ENCODE assay signal across 17 mouse cellular contexts in genomic region chr19:50439464-50439881, GRCm38 (mm10).
A peak's percentile ranks its signal among the peaks of the same experiment; 100 is the strongest.
DNase-seq lines count a peak whose midpoint lies in the region; ATAC-seq and TF ChIP-seq lines count a peak whose summit lies in the region.
"Had no signal": no experiment of that assay in that cellular context is flagged by ENCODE, and none has a peak within 500 bp of the region (broad histone marks: within the 10 kb centered on the region; RNA-seq: fewer than 3 reads in every experiment).

No protein-coding gene starts in this region.

- WGBS in embryonic facial prominence, embryonic 14.5 days = 6% methylated on average over 3 of the region's 3 CpGs
- 16% methylated on average over 3 of the region's 3 CpGs for WGBS in hindbrain, postnatal 0 days
- 15% methylated on average over 3 of the region's 3 CpGs for WGBS in neural tube, embryonic 13.5 days
- WGBS in stomach, postnatal 0 days = 44% methylated on average over 3 of the region's 3 CpGs
- 48% methylated on average over 3 of the region's 3 CpGs for WGBS in thymus, adult 2 months

- H3K9ac ChIP-seq in embryonic facial prominence, embryonic 14.5 days (ENCODE audit: low read depth, low read length) = no peak overlapping the region
- no peak overlapping the region for H3K9ac ChIP-seq in hindbrain, postnatal 0 days (replicated peaks; ENCODE audit: low read length)
- no peak overlapping the region for H3K9ac ChIP-seq in neural tube, embryonic 13.5 days
- H3K9ac ChIP-seq in stomach, postnatal 0 days (ENCODE audit: low read length) = no peak overlapping the region
- H3K9ac ChIP-seq: kidney, embryonic 15.5 days; liver, embryonic 13.5 days had no signal

- TF ChIP-seq EP300 in stomach, postnatal 0 days (optimal IDR thresholded peaks at IDR 0.05) = no peak

- no peak overlapping the region for H3K27ac ChIP-seq in embryonic facial prominence, embryonic 14.5 days (replicated peaks; ENCODE audit: low read depth, low read length)
- H3K27ac ChIP-seq in hindbrain, postnatal 0 days = no peak overlapping the region; the same call in 1 of the 2 replicates
- H3K27ac ChIP-seq in neural tube, embryonic 13.5 days (replicated peaks) = no peak overlapping the region
- H3K27ac ChIP-seq in stomach, postnatal 0 days (replicated peaks) = no peak overlapping the region
- H3K27ac ChIP-seq in thymus, adult 2 months (ENCODE audit: control insufficient read depth, insufficient read depth, low read length) = no peak overlapping the region
- H3K27ac ChIP-seq: limb, embryonic 10.5 days; liver, embryonic 13.5 days had no signal

- peak; percentile 10 for DNase-seq in embryo, embryonic 11 days
- no peak for DNase-seq in embryo, embryonic 10 days (ENCODE audit: low spot score)
- DNase-seq in embryonic facial prominence, embryonic 14.5 days (ENCODE audit: low spot score) = peak; percentile 7
- DNase-seq in hindbrain, postnatal 0 days (ENCODE audit: low spot score) = peak; percentile 57
- no peak for DNase-seq in stomach, postnatal 0 days (ENCODE audit: low spot score)
- DNase-seq in kidney, postnatal 14 days = no peak
- no peak for DNase-seq in thymus, adult 2 months
- DNase-seq: cerebellum, adult 11 months; heart, adult 11 months; layer of hippocampus, adult 9-11 months; liver, embryonic 13.5 days; lung, postnatal 10 days; right cerebral cortex, postnatal 25 days had no signal

- no peaks in the 10 kb centered on the region for H3K27me3 ChIP-seq in embryonic facial prominence, embryonic 14.5 days (replicated peaks; ENCODE audit: control insufficient read depth, insufficient read depth, low read length)
- H3K27me3 ChIP-seq in hindbrain, postnatal 0 days (ENCODE audit: insufficient read depth, low read length) = no peaks in the 10 kb centered on the region
- no peaks in the 10 kb centered on the region for H3K27me3 ChIP-seq in neural tube, embryonic 13.5 days
- no peaks in the 10 kb centered on the region for H3K27me3 ChIP-seq in stomach, postnatal 0 days (ENCODE audit: control insufficient read depth, insufficient read depth, low read length)
- no peaks in the 10 kb centered on the region for H3K27me3 ChIP-seq in thymus, adult 2 months (ENCODE audit: control insufficient read depth, insufficient read depth, low read length)
- H3K27me3 ChIP-seq: kidney, embryonic 15.5 days; liver, embryonic 13.5 days had no signal

- H3K4me3 ChIP-seq in embryonic facial prominence, embryonic 14.5 days (ENCODE audit: low read depth, low read length) = no peak overlapping the region
- H3K4me3 ChIP-seq in hindbrain, postnatal 0 days (ENCODE audit: low read length) = no peak overlapping the region
- no peak overlapping the region for H3K4me3 ChIP-seq in neural tube, embryonic 13.5 days
- no peak overlapping the region for H3K4me3 ChIP-seq in stomach, postnatal 0 days (ENCODE audit: low read depth, low read length)
- H3K4me3 ChIP-seq in thymus, adult 2 months (ENCODE audit: control insufficient read depth, insufficient read depth, low read length) = no peak overlapping the region
- H3K4me3 ChIP-seq: kidney, embryonic 15.5 days; limb, embryonic 10.5 days; liver, embryonic 13.5 days had no signal

- no peaks in the 10 kb centered on the region for H3K36me3 ChIP-seq in embryonic facial prominence, embryonic 14.5 days (ENCODE audit: control insufficient read depth, insufficient read depth, low read length)
- H3K36me3 ChIP-seq in hindbrain, postnatal 0 days (ENCODE audit: insufficient read depth, low read length) = no peaks in the 10 kb centered on the region
- H3K36me3 ChIP-seq in neural tube, embryonic 13.5 days = no peaks in the 10 kb centered on the region
- no peaks in the 10 kb centered on the region for H3K36me3 ChIP-seq in stomach, postnatal 0 days (ENCODE audit: control insufficient read depth, insufficient read depth, low read length)
- no peaks in the 10 kb centered on the region for H3K36me3 ChIP-seq in thymus, adult 2 months (ENCODE audit: control insufficient read depth, insufficient read depth, low read length)
- H3K36me3 ChIP-seq: kidney, embryonic 15.5 days; limb, embryonic 10.5 days; liver, embryonic 13.5 days had no signal

- ATAC-seq in embryonic facial prominence, embryonic 14.5 days (ENCODE audit: low read depth) = no peak
- peak; percentile 55; the same call in 1 of the 2 replicates for ATAC-seq in hindbrain, postnatal 0 days
- ATAC-seq in neural tube, embryonic 13.5 days (ENCODE audit: low read depth) = no peak
- ATAC-seq in stomach, postnatal 0 days (ENCODE audit: low FRiP score, low TSS enrichment) = no peak
- ATAC-seq: inflammation-experienced regulatory T-cells, adult 6 months had no signal

- TF ChIP-seq POLR2A in thymus, adult 2 months (IDR thresholded peaks at IDR 0.05; ENCODE audit: control insufficient read depth, extremely low read depth, insufficient read depth, low read length, poor library complexity) = no peak

- H3K4me2 ChIP-seq in embryonic facial prominence, embryonic 14.5 days (ENCODE audit: low read depth, low read length) = no peak overlapping the region
- H3K4me2 ChIP-seq in hindbrain, postnatal 0 days (ENCODE audit: low read depth, low read length) = peak overlapping the region; percentile 45; the same call in 1 of the 2 replicates
- 0 out of 2 replicates have a peak overlapping the region, but pooled peaks have one; percentile 50 for H3K4me2 ChIP-seq in neural tube, embryonic 13.5 days
- no peak overlapping the region for H3K4me2 ChIP-seq in stomach, postnatal 0 days (replicated peaks; ENCODE audit: low read depth)
- H3K4me2 ChIP-seq: liver, embryonic 13.5 days had no signal

- peaks cover 2% of the 10 kb centered on the region; the same call in 1 of the 2 replicates for H3K4me1 ChIP-seq in embryonic facial prominence, embryonic 14.5 days (ENCODE audit: control insufficient read depth, insufficient read depth, low read length)
- H3K4me1 ChIP-seq in hindbrain, postnatal 0 days (ENCODE audit: insufficient read depth, low read length) = peaks cover 7% of the 10 kb centered on the region; the same call in 1 of the 2 replicates
- H3K4me1 ChIP-seq in neural tube, embryonic 13.5 days (replicated peaks) = peaks cover 44% of the 10 kb centered on the region
- no peaks in the 10 kb centered on the region for H3K4me1 ChIP-seq in stomach, postnatal 0 days (replicated peaks; ENCODE audit: control insufficient read depth, insufficient read depth)
- no peaks in the 10 kb centered on the region for H3K4me1 ChIP-seq in thymus, adult 2 months (replicated peaks; ENCODE audit: control insufficient read depth, insufficient read depth, low read length)
- H3K4me1 ChIP-seq: liver, embryonic 13.5 days had no signal

- H3K9me3 ChIP-seq in embryonic facial prominence, embryonic 14.5 days (ENCODE audit: control insufficient read depth, low read length) = no peaks in the 10 kb centered on the region
- H3K9me3 ChIP-seq in hindbrain, postnatal 0 days (ENCODE audit: low read length) = no peaks in the 10 kb centered on the region
- no peaks in the 10 kb centered on the region for H3K9me3 ChIP-seq in neural tube, embryonic 13.5 days
- no peaks in the 10 kb centered on the region for H3K9me3 ChIP-seq in stomach, postnatal 0 days (ENCODE audit: control insufficient read depth, low read length)
- H3K9me3 ChIP-seq: kidney, embryonic 15.5 days; limb, embryonic 10.5 days; liver, embryonic 13.5 days had no signal

- no peak for TF ChIP-seq CTCF in hindbrain, postnatal 0 days (IDR thresholded peaks at IDR 0.05; ENCODE audit: low read depth)
- TF ChIP-seq CTCF in stomach, postnatal 0 days (IDR thresholded peaks at IDR 0.05; ENCODE audit: low read depth) = no peak
- TF ChIP-seq CTCF in thymus, adult 2 months (IDR thresholded peaks at IDR 0.05; ENCODE audit: borderline replicate concordance, control insufficient read depth, extremely low read depth, insufficient read depth, low read length, poor library complexity) = no peak

Comparison
In these comparisons a context has a peak if more than half of its experiments do, and no peak if none do; other contexts are left out.
1. DNase-seq: peak in embryo, embryonic 11 days (single experiment), embryonic facial prominence, embryonic 14.5 days (single experiment) and hindbrain, postnatal 0 days (single experiment); none in embryo, embryonic 10 days (single experiment), stomach, postnatal 0 days (single experiment), kidney, postnatal 14 days (single experiment) and thymus, adult 2 months (single experiment).
2. H3K4me2 ChIP-seq: peak in hindbrain, postnatal 0 days (single experiment) and neural tube, embryonic 13.5 days (single experiment); none in embryonic facial prominence, embryonic 14.5 days (single experiment) and stomach, postnatal 0 days (single experiment).